Mouse (Mus musculus) olfactory bulb, adult 2 months (tissue): ENCODE measurements around the gene Fgf23.

Source experiments
- CTCF ChIP-seq: fragments of 200-500 bp; IDR thresholded peaks from 2 replicates; pipeline ENCODE4 v1.5.1; 2012; ENCODE audit warnings: low read depth, mild to moderate bottlenecking, low read length, moderate library complexity; ENCODE audit not compliant: insufficient read depth
- POLR2A ChIP-seq: fragments of 200-500 bp; IDR thresholded peaks from 2 replicates; pipeline ENCODE4 v1.6.1; 2012; ENCODE audit warnings: mild to moderate bottlenecking, low read depth, low read length, moderate library complexity; ENCODE audit not compliant: insufficient read depth

- TF ChIP-seq POLR2A, result no peak
- no peak for TF ChIP-seq CTCF
Measured at GRCm38 (mm10) chr6:127130377-127130776, 57.7 kb downstream of the Fgf23 start.
